Mouse (Mus musculus): ENCODE measurements around the gene Htr3a. TPM values are rescaled to one million over a fixed set of nuclear protein-coding genes. Genes with fewer than 3 reads are reported as not detected.

Htr3a gene
- total and polyA plus RNA-seq, 3 experiments, result not detected

DNA sequence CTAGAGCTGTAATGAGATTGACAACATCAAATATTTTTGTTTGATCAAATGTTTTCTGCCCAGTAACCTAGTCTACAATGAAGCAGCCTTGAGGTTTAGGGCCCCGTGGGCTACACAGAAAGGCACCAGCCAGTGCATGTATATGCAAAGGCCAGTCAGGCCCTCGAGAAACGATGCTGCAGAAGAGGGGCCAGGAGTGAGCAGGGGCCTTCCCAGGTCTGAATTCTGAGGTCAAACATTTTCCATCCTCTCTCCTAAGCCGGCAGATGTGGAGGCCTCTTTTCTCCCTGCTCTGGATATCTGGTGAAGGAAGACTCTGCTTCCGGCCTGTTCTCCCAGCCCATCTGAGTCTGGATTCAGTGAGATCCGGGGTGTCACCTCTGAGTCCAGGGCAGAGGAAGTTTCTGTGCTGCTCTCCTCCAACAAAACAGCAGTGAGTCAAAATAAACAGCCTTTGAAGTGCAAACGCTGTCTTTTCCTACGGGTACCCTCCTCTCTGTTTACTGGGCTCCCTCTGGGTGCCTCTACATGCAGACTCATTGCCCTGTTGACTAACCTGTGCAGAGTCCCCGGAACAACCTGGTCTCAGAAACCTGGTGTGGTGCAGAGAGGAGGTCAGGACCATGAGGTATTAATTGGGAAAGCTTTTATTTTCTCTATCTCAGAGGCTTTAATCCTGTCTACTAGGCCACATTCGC, 50.9 kb downstream of the Htr3a start:
- dilution Hi-C loops (cut with MboI; ENCODE audit: extremely low pct_ligation_motif_present, extremely low pct_unique_long_range_greater_than_20kb, low sequenced_read_pairs), result no loop called here

DNA sequence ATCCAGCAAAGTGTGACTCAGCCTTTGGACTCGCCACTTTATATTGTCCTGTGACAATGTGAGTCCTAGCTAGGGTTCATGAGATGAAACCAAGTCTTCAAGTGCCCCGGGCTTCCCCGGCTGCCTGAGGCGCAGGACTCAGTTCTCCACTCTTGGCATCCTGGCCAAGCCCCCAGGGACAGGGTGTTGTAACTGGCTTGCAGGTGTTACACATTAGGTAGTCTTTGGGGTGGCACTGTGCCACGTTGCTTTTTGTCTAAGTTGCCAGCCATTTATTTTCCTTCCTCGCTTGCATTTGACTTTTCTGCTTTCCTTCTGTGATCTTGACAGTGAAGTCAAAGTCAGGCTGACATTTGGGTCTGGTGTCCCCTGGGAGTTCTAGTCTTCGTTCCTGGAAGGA, 53.0 kb downstream of the Htr3a start:
- Histone ChIP-seq H3K4me2 (ENCODE audit: insufficient read depth, low read depth, poor library complexity, severe bottlenecking) (no peak overlapping the region), H3K27ac (ENCODE audit: insufficient read depth, low read depth) (no peak overlapping the region), H3K4me3 (replicated peaks in 1 of 3; ENCODE audit: low read depth in 2 of 3, low read length in 2 of 3, poor library complexity in 1 of 3) (no peak overlapping the region), H3K4me1 (ENCODE audit: control insufficient read depth in 1 of 2, insufficient read depth in 2 of 2) (peaks cover 21 to 53% of the 10 kb centered on the region in 2 experiments), H3K9ac (ENCODE audit: insufficient read depth, low read depth) (no peak overlapping the region), H3K79me2 (replicated peaks; ENCODE audit: control insufficient read depth, extremely low read depth, insufficient read depth, poor library complexity, severe bottlenecking) (no peaks in the 10 kb centered on the region), H3K27me3 (replicated peaks) (peaks cover 14% of the 10 kb centered on the region), H3K9me3 (replicated peaks; ENCODE audit: low read length) (no peaks in the 10 kb centered on the region), H3K36me3 (replicated peaks in 1 of 2; ENCODE audit: control insufficient read depth in 1 of 2, insufficient read depth in 1 of 2, low read length in 1 of 2) (no peaks in the 10 kb centered on the region)
- in situ Hi-C loops (cut with MboI; ENCODE audit: low pct_ligation_motif_present, low pct_unique_long_range_greater_than_20kb, low sequenced_read_pairs), result no loop called here
- peak; percentile 24 for DNase-seq (ENCODE audit: extremely low read depth)
- TF ChIP-seq CHD2 (IDR thresholded peaks at IDR 0.05; ENCODE audit: low read length), result no peak
- TF ChIP-seq TCF12 (IDR thresholded peaks at IDR 0.05; ENCODE audit: low read depth, low read length), result peak; percentile 42; the same call in 1 of the 2 replicates
- TF ChIP-seq EP300 (IDR thresholded peaks at IDR 0.05; ENCODE audit: low read length), result peak; percentile 19; the same call in 1 of the 2 replicates
- dilution Hi-C loops (cut with MboI; ENCODE audit: extremely low pct_ligation_motif_present, extremely low pct_unique_long_range_greater_than_20kb, low sequenced_read_pairs), result no loop called here

More for the DNA sequence above, 50.9 kb downstream of the Htr3a start:
- H3K4me1 ChIP-seq (ENCODE audit: control insufficient read depth in 1 of 2, insufficient read depth in 2 of 2), result peaks cover 12 to 42% of the 10 kb centered on the region in 2 experiments
- no peak for TF ChIP-seq RAD21 (IDR thresholded peaks at IDR 0.05; ENCODE audit: low read depth, low read length)
- TF ChIP-seq SMC3 (IDR thresholded peaks at IDR 0.05; ENCODE audit: low read depth, low read length), result no peak
- TF ChIP-seq CTCF (conservative IDR thresholded peaks at IDR 0.05 in 1 of 2, IDR thresholded peaks at IDR 0.05 in 1 of 2; ENCODE audit: low read depth in 2 of 2, low read length in 2 of 2), result no peak
- no peak for TF ChIP-seq ZC3H11A (IDR thresholded peaks at IDR 0.05; ENCODE audit: low read depth, low read length)
- TF ChIP-seq CHD1 (IDR thresholded peaks at IDR 0.05; ENCODE audit: low read depth, low read length), result no peak
- no peak for TF ChIP-seq BHLHE40 (IDR thresholded peaks at IDR 0.05; ENCODE audit: low read depth, low read length)
- TF ChIP-seq IRF4 (IDR thresholded peaks at IDR 0.05; ENCODE audit: low read depth, low read length), result peak; percentile 66; the same call in 1 of the 2 replicates
- TF ChIP-seq PAX5 (IDR thresholded peaks at IDR 0.05; ENCODE audit: low read length), result no peak
- TF ChIP-seq ZMIZ1 (IDR thresholded peaks at IDR 0.05; ENCODE audit: low read depth, low read length), result no peak
- TF ChIP-seq CHD2 (IDR thresholded peaks at IDR 0.05; ENCODE audit: low read length), result no peak
- TF ChIP-seq KAT2A (IDR thresholded peaks at IDR 0.05; ENCODE audit: insufficient replicate concordance, low read length), result no peak
- TF ChIP-seq USF1 (IDR thresholded peaks at IDR 0.05; ENCODE audit: low read depth, low read length), result no peak
- TF ChIP-seq POLR2A (IDR thresholded peaks at IDR 0.05; ENCODE audit: low read depth, low read length), result no peak
- TF ChIP-seq POLR2AphosphoS2 (IDR thresholded peaks at IDR 0.05; ENCODE audit: low read depth, low read length), result no peak
- no peak for TF ChIP-seq ELF1 (IDR thresholded peaks at IDR 0.05; ENCODE audit: low read depth, low read length)
- TF ChIP-seq MAZ (IDR thresholded peaks at IDR 0.05; ENCODE audit: low read depth, low read length), result 0 out of 2 replicates have a peak, but pooled peaks have one; percentile 30
- no peak for TF ChIP-seq ETS1 (conservative IDR thresholded peaks at IDR 0.05; ENCODE audit: low read depth, low read length)
- TF ChIP-seq USF2 (conservative IDR thresholded peaks at IDR 0.05; ENCODE audit: low read depth, low read length), result no peak
- no peak for TF ChIP-seq SIN3A (IDR thresholded peaks at IDR 0.05; ENCODE audit: low read length)
- no peak for TF ChIP-seq MYC (IDR thresholded peaks at IDR 0.05; ENCODE audit: low read depth, low read length)
- no peak for TF ChIP-seq ZKSCAN1 (IDR thresholded peaks at IDR 0.05; ENCODE audit: borderline replicate concordance, low read depth, low read length)
- TF ChIP-seq TCF12 (IDR thresholded peaks at IDR 0.05; ENCODE audit: low read depth, low read length), result peak; percentile 62; the same call in 1 of the 2 replicates
- TF ChIP-seq NELFE (IDR thresholded peaks at IDR 0.05; ENCODE audit: low read depth, low read length), result peak; percentile 31; the same call in 1 of the 2 replicates
- no peak for TF ChIP-seq UBTF (IDR thresholded peaks at IDR 0.05; ENCODE audit: low read depth, low read length)
- no peak for TF ChIP-seq RCOR1 (conservative IDR thresholded peaks at IDR 0.05; ENCODE audit: low read depth, low read length)
- no peak for TF ChIP-seq HCFC1 (IDR thresholded peaks at IDR 0.05; ENCODE audit: low read depth, low read length)
- TF ChIP-seq NRF1 (IDR thresholded peaks at IDR 0.05; ENCODE audit: low read depth, low read length), result no peak
- TF ChIP-seq JUN (IDR thresholded peaks at IDR 0.05; ENCODE audit: insufficient read depth, low read depth, low read length), result no peak
- TF ChIP-seq MEF2A (IDR thresholded peaks at IDR 0.05; ENCODE audit: borderline replicate concordance, low read depth, low read length), result 0 out of 2 replicates have a peak, but pooled peaks have one; percentile 9
- TF ChIP-seq EP300 (IDR thresholded peaks at IDR 0.05; ENCODE audit: low read length), result peak; percentile 40; the same call in 1 of the 2 replicates
- TF ChIP-seq TBP (conservative IDR thresholded peaks at IDR 0.05; ENCODE audit: low read depth, low read length), result no peak
- TF ChIP-seq E2F4 (IDR thresholded peaks at IDR 0.05; ENCODE audit: insufficient replicate concordance, low read depth, low read length), result no peak
- 0 out of 2 replicates have a peak, but pooled peaks have one; percentile 8 for TF ChIP-seq MAX (IDR thresholded peaks at IDR 0.05; ENCODE audit: low read length)
- no peak for TF ChIP-seq MXI1 (IDR thresholded peaks at IDR 0.05; ENCODE audit: low read depth, low read length)
- TF ChIP-seq JUND (conservative IDR thresholded peaks at IDR 0.05; ENCODE audit: low read depth, low read length), result no peak
- no peak for TF ChIP-seq MAFK (IDR thresholded peaks at IDR 0.05; ENCODE audit: insufficient replicate concordance, low read length)
- no peak for TF ChIP-seq GABPA (IDR thresholded peaks at IDR 0.05; ENCODE audit: insufficient replicate concordance, low read depth, low read length)
- TF ChIP-seq ZNF384 (IDR thresholded peaks at IDR 0.05; ENCODE audit: low read depth, low read length), result no peak
- no peaks in the 10 kb centered on the region for H3K36me3 ChIP-seq (replicated peaks in 1 of 2; ENCODE audit: control insufficient read depth in 1 of 2, insufficient read depth in 1 of 2, low read length in 1 of 2)
- 0 out of 2 replicates have a peak overlapping the region, but pooled peaks have one; percentile 17 for H3K9ac ChIP-seq (ENCODE audit: insufficient read depth, low read depth)
- in situ Hi-C loops (cut with MboI; ENCODE audit: low pct_ligation_motif_present, low pct_unique_long_range_greater_than_20kb, low sequenced_read_pairs), result loop anchor here (5.0 kb wide), 1 partner anchor 213 kb away; no protein-coding TSS in a partner anchor
- H3K4me3 ChIP-seq (replicated peaks in 1 of 3; ENCODE audit: low read depth in 2 of 3, low read length in 2 of 3, poor library complexity in 1 of 3), result no peak overlapping the region
- peak overlapping the region; percentile 47 for H3K27ac ChIP-seq (ENCODE audit: insufficient read depth, low read depth)
- H3K4me2 ChIP-seq (ENCODE audit: insufficient read depth, low read depth, poor library complexity, severe bottlenecking), result peak overlapping the region; percentile 31
- H3K9me3 ChIP-seq (replicated peaks; ENCODE audit: low read length), result no peaks in the 10 kb centered on the region
- peak; percentile 17 for DNase-seq (ENCODE audit: extremely low read depth)
- peaks cover 27% of the 10 kb centered on the region for H3K27me3 ChIP-seq (replicated peaks)
- no peaks in the 10 kb centered on the region for H3K79me2 ChIP-seq (replicated peaks; ENCODE audit: control insufficient read depth, extremely low read depth, insufficient read depth, poor library complexity, severe bottlenecking)
